In genomic region chrX:164570195-164570594, GRCm38 (mm10) we compare ENCODE assay signal across 15 mouse cellular contexts.
DNase-seq lines count a peak whose midpoint lies in the region; ATAC-seq and TF ChIP-seq lines count a peak whose summit lies in the region.
"Had no signal": no experiment of that assay in that cellular context is flagged by ENCODE, and none has a peak within 500 bp of the region (broad histone marks: within the 10 kb centered on the region; RNA-seq: fewer than 3 reads in every experiment).

No protein-coding gene starts in this region.

- H3K4me2 ChIP-seq in forebrain, embryonic 15.5 days (replicated peaks): no peak overlapping the region
- H3K4me2 ChIP-seq: heart, embryonic 12.5 days; intestine, embryonic 15.5 days had no signal

- no peaks in the 10 kb centered on the region for H3K36me3 ChIP-seq in forebrain, embryonic 15.5 days
- no peaks in the 10 kb centered on the region for H3K36me3 ChIP-seq in forebrain, embryonic 10.5 days (replicated peaks)
- H3K36me3 ChIP-seq: heart, embryonic 12.5 days; hindbrain, embryonic 10.5 days; intestine, embryonic 15.5 days had no signal

- H3K9ac ChIP-seq in forebrain, embryonic 15.5 days (replicated peaks): no peak overlapping the region
- H3K9ac ChIP-seq: forebrain, postnatal 0 days; heart, embryonic 12.5 days; intestine, embryonic 15.5 days had no signal

- H3K4me3 ChIP-seq in cerebellum, adult 2 months (replicated peaks; ENCODE audit: insufficient read depth, low read depth, low read length): no peak overlapping the region
- no peak overlapping the region for H3K4me3 ChIP-seq in forebrain, embryonic 15.5 days
- no peak overlapping the region for H3K4me3 ChIP-seq in forebrain, embryonic 10.5 days
- H3K4me3 ChIP-seq: heart, embryonic 12.5 days; hindbrain, embryonic 10.5 days; intestine, embryonic 15.5 days had no signal

- TF ChIP-seq CTCF in cerebellum, adult 2 months (IDR thresholded peaks at IDR 0.05; ENCODE audit: borderline replicate concordance, insufficient read depth, low read depth, low read length): no peak
- no peak for TF ChIP-seq CTCF in brain, embryonic 14.5 days (IDR thresholded peaks at IDR 0.05; ENCODE audit: borderline replicate concordance, extremely low read depth, insufficient read depth, insufficient read length)

- H3K27me3 ChIP-seq in cerebellum, adult 2 months (ENCODE audit: control insufficient read depth, insufficient read depth, low read length): no peaks in the 10 kb centered on the region
- H3K27me3 ChIP-seq in forebrain, embryonic 15.5 days: no peaks in the 10 kb centered on the region
- H3K27me3 ChIP-seq in forebrain, embryonic 10.5 days (ENCODE audit: poor library complexity, severe bottlenecking): peaks cover 26% of the 10 kb centered on the region
- H3K27me3 ChIP-seq: heart, embryonic 12.5 days; intestine, embryonic 15.5 days had no signal

- peak; percentile 51 to 64 for DNase-seq in cerebellum, postnatal 10 days
- DNase-seq in cerebellum, adult 2 months: no peak
- no peak for DNase-seq in forebrain, embryonic 10.5 days (ENCODE audit: extremely low spot score, low spot score)
- DNase-seq in left cerebral cortex, postnatal 4 days: peak; percentile 34
- no peak for DNase-seq in left cerebral cortex, adult 18-20 months (ENCODE audit: low spot score in 2 of 2)
- DNase-seq in brain, embryonic 14.5 days (ENCODE audit: low read depth): peak; percentile 85
- DNase-seq: adrenal gland, postnatal 25 days; cerebellum, adult 9-10 months; forebrain, postnatal 0 days; gastrocnemius, postnatal 14 days; kidney, adult 18-20 months had no signal

- H3K27ac ChIP-seq in cerebellum, adult 2 months (ENCODE audit: insufficient read depth, low read length): no peak overlapping the region
- H3K27ac ChIP-seq in forebrain, embryonic 15.5 days (replicated peaks): no peak overlapping the region
- no peak overlapping the region for H3K27ac ChIP-seq in forebrain, embryonic 10.5 days
- H3K27ac ChIP-seq: hindbrain, embryonic 10.5 days; intestine, embryonic 15.5 days had no signal

- WGBS in cerebellum, adult 2 months: 13% methylated on average over 1 of the region's 1 CpGs
- 33% methylated on average over 1 of the region's 1 CpGs for WGBS in forebrain, embryonic 15.5 days
- 94% methylated on average over 1 of the region's 1 CpGs for WGBS in forebrain, embryonic 10.5 days

- peak; percentile 55; the same call in 1 of the 2 replicates for ATAC-seq in forebrain, embryonic 15.5 days (replicated peaks)
- ATAC-seq: intestine, embryonic 15.5 days had no signal

- no peaks in the 10 kb centered on the region for H3K4me1 ChIP-seq in cerebellum, adult 2 months (ENCODE audit: control insufficient read depth, insufficient read depth, low read length)
- H3K4me1 ChIP-seq in forebrain, embryonic 15.5 days: no peaks in the 10 kb centered on the region
- no peaks in the 10 kb centered on the region for H3K4me1 ChIP-seq in forebrain, embryonic 10.5 days
- H3K4me1 ChIP-seq: heart, embryonic 12.5 days; hindbrain, embryonic 10.5 days; intestine, embryonic 15.5 days had no signal

- intact Hi-C loops in left cerebral cortex, postnatal 4 days (cut with DNase I): no loop called here

- no peaks in the 10 kb centered on the region for H3K9me3 ChIP-seq in forebrain, embryonic 15.5 days
- no peaks in the 10 kb centered on the region for H3K9me3 ChIP-seq in forebrain, embryonic 10.5 days
- H3K9me3 ChIP-seq: heart, embryonic 12.5 days; hindbrain, embryonic 10.5 days; intestine, embryonic 15.5 days had no signal

- TF ChIP-seq POLR2A in cerebellum, adult 2 months (IDR thresholded peaks at IDR 0.05; ENCODE audit: borderline replicate concordance, insufficient read depth, low read length): no peak
- no peak for TF ChIP-seq POLR2A in brain, embryonic 14.5 days (IDR thresholded peaks at IDR 0.05; ENCODE audit: borderline replicate concordance, extremely low read depth, insufficient read depth, insufficient read length, poor library complexity, severe bottlenecking)

Comparison
In these comparisons a context has a peak if more than half of its experiments do, and no peak if none do; other contexts are left out.
1. DNase-seq: peak in cerebellum, postnatal 10 days (2 of 2), left cerebral cortex, postnatal 4 days (single experiment) and brain, embryonic 14.5 days (single experiment); none in cerebellum, adult 2 months (0 of 2), forebrain, embryonic 10.5 days (single experiment) and left cerebral cortex, adult 18-20 months (0 of 2).